Mouse (Mus musculus) C2C12 (cell line): ENCODE measurements around the gene Arhgap6. TPM values are rescaled to one million over a fixed set of nuclear protein-coding genes. Genes with fewer than 3 reads are reported as not detected.

Experiments
- H3K27me3 ChIP-seq: one replicate; pipeline ENCODE4 v1.6.1; 2011; ENCODE audit not compliant: control insufficient read depth, insufficient read depth, insufficient read length
- H3K36me3 ChIP-seq: one replicate; pipeline ENCODE4 v1.6.1; 2011; ENCODE audit not compliant: control insufficient read depth, insufficient read depth
- H3K4me3 ChIP-seq: one replicate; pipeline ENCODE4 v1.5.1; 2011; ENCODE audit warnings: mild to moderate bottlenecking, control low read depth; ENCODE audit not compliant: poor library complexity, insufficient read depth, severe bottlenecking
- H3K79me2 ChIP-seq: one replicate; pipeline ENCODE4 v1.6.1; 2011; ENCODE audit not compliant: control insufficient read depth, insufficient read depth
- H3K79me3 ChIP-seq: one replicate; pipeline ENCODE4 v1.6.1; 2011; ENCODE audit warnings: low read depth, control low read depth
- H3ac ChIP-seq: one replicate; pipeline ENCODE3; 2011; ENCODE audit warnings: low read depth; ENCODE audit not compliant: control insufficient read depth, insufficient read length
- CEBPB ChIP-seq: IDR thresholded peaks from one replicate; pipeline ENCODE4 v1.6.1; 2011; ENCODE audit warnings: low read depth, mild to moderate bottlenecking, control low read depth, moderate library complexity
- CTCF ChIP-seq: IDR thresholded peaks from one replicate; pipeline ENCODE4 v1.5.1; 2011; ENCODE audit not compliant: control insufficient read depth, insufficient read depth, insufficient read length
- FOSL1 ChIP-seq: IDR thresholded peaks from one replicate; pipeline ENCODE4 v1.8.0; 2011; ENCODE audit warnings: mild to moderate bottlenecking, low read length; ENCODE audit not compliant: poor library complexity, insufficient read depth, severe bottlenecking
- MAX ChIP-seq: IDR thresholded peaks from one replicate; pipeline ENCODE4 v1.6.1; 2011; ENCODE audit warnings: mild to moderate bottlenecking, control low read depth
- MYOD1 ChIP-seq: IDR thresholded peaks from one replicate; pipeline ENCODE4 v1.6.1; 2011; ENCODE audit warnings: low read depth; ENCODE audit not compliant: control insufficient read depth, insufficient read length
- MYOG ChIP-seq: IDR thresholded peaks from one replicate; pipeline ENCODE4 v1.6.1; 2011; ENCODE audit not compliant: control insufficient read depth, insufficient read length; ENCODE audit errors: extremely low read depth
- USF1 ChIP-seq: IDR thresholded peaks from one replicate; pipeline ENCODE4 v1.6.1; 2011; ENCODE audit warnings: low read depth, mild to moderate bottlenecking, control low read depth, moderate library complexity
- polyA plus RNA-seq: library from polyadenylated mRNA; unstranded; fragments of >200 nt; fragmentation: generic; extraction: Trizol; gene quantifications from one replicate; pipeline ENCODE4 v1.2.1, GENCODE M21; 2012; ENCODE audit warnings: missing spikeins

The Arhgap6 gene
- polyA plus RNA-seq, 1 experiment: 0.27 TPM

DNA sequence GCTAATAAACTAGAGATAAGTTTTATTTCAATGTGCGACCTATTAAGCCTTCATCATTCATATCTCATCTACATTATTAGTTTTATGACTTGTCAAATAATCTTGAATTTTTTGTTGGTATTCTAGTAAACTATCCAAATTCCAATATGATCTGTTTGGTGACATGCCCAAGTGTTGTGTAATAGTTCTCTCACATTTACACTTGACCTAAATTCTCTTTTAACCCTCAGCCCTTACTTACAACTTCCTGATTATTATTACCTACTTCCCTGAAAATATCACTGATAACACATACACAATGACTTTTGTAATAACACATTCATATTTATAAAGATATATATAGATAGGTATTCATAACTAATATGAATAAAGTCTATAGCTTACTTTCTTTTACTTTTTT is 461.0 kb downstream of the Arhgap6 start:
- TF ChIP-seq MYOD1: no peak
- TF ChIP-seq FOSL1: no peak
- TF ChIP-seq USF1: no peak
- no peak for TF ChIP-seq CEBPB
- TF ChIP-seq MAX: no peak
- no peak for TF ChIP-seq MYOG
- TF ChIP-seq CTCF: no peak
- Histone ChIP-seq H3K4me3 (no peak overlapping the region), H3K27me3 (no peaks in the 10 kb centered on the region), H3K79me3 (no peaks in the 10 kb centered on the region), H3ac (no peak overlapping the region), H3K79me2 (no peaks in the 10 kb centered on the region), H3K36me3 (no peaks in the 10 kb centered on the region)

DNA sequence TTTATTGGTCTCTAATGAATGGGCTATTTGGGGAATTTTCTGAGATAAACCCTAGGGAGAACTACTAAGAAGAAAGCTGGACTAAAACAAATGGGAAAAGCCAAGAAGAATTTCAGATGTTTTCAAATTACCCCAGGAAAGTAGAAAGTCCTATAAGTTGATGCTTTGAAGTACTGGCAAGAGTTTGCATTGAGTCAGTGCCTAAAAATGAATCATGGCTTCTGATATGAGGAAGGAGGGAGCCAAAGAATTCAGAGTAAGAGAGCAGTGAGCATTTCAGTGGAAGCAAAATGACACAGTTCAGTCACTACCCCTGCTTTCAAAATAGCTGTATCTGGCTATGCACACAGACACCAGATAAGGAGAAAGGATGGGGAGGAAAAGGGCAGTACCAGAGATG is 461.8 kb downstream of the Arhgap6 start:
- TF ChIP-seq CEBPB: no peak
- TF ChIP-seq USF1: no peak
- no peak for TF ChIP-seq MAX
- TF ChIP-seq FOSL1: no peak
- TF ChIP-seq MYOG: no peak
- TF ChIP-seq CTCF: no peak
- TF ChIP-seq MYOD1: no peak
- Histone ChIP-seq H3ac (no peak overlapping the region), H3K79me3 (no peaks in the 10 kb centered on the region), H3K27me3 (no peaks in the 10 kb centered on the region), H3K4me3 (no peak overlapping the region), H3K36me3 (no peaks in the 10 kb centered on the region), H3K79me2 (no peaks in the 10 kb centered on the region)

DNA sequence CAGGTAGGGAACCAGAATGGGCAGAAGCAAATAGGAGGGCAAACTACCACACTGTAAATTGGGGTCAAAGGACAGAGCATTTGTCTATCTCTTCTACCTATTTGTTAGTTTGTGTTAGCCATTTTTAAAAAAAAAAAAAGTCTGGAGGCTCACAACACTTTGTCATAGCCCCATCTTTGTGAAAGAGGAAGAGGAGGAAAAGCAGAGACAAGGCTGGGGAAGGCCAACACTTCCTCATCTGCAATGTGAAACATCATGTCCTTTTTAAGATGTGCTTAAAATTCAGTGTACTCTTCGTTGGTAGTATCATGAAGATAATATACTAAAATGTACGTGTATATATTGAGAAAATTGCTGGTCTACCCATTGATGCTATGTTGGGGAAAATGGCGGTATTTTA is 466.1 kb downstream of the Arhgap6 start:
- H3K79me3 ChIP-seq: no peaks in the 10 kb centered on the region
- H3ac ChIP-seq: no peak overlapping the region
- no peaks in the 10 kb centered on the region for H3K79me2 ChIP-seq
- no peaks in the 10 kb centered on the region for H3K27me3 ChIP-seq
- no peak for TF ChIP-seq MYOD1
- TF ChIP-seq CTCF: no peak
- H3K4me3 ChIP-seq: no peak overlapping the region
- no peaks in the 10 kb centered on the region for H3K36me3 ChIP-seq

DNA sequence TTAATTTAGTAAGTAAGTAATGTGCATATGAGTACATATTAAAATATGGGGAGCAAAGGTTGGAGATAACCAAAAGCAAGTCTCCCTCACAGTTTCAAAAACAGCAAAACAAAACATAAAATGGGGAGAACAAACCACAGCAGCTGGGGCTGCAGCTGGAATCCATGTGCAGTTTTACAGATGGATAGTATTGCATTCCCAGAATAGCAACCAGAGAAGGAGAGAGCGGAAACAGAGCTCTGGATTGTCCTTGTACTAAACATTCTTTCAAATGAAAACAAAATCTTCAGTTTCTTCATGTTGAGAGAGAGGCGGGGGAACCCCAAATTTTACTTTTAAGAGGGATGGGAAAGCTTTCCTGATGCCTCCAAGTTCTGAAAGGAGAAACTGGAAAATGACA is 467.3 kb downstream of the Arhgap6 start:
- Histone ChIP-seq H3K27me3 (no peaks in the 10 kb centered on the region), H3K36me3 (no peaks in the 10 kb centered on the region), H3ac (no peak overlapping the region), H3K79me3 (no peaks in the 10 kb centered on the region), H3K79me2 (no peaks in the 10 kb centered on the region), H3K4me3 (no peak overlapping the region)
- TF ChIP-seq MYOG (no peak), MYOD1 (no peak), CTCF (no peak), FOSL1 (no peak), MAX (no peak), USF1 (no peak), CEBPB (no peak)

DNA sequence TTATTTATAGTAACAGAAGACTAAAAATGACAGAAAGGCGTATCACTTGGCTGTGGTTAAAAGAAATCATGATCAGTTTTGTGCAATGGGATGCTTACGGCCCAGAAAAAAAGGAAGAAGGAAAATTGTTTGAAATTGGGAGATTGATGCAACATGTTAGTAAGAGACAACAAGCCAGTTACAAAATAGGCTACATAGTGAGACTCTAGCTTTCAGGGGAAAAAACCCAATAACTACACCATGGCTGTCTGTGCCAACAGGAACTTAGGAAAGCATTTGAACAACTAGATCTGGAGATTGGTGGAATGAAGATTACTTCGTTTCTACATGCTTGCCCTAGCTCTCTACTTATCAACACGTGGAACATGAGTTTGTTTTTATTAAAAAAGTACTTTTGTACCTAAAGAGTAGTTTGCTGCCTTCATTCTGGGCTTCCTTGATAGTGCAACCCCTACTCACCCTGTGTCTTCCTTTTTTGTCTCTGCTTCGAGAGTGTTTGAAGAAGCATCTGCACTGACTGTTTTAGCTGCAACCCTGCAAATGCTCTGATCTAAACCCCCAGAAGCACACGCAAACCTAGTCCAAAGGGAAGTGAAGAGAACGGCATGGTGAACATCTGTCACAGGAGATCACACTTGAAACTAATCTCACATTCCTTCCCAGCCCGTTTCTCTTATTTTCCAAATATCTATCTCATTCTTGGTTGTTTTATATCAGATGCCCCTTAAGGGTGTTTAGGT is 468.7 kb downstream of the Arhgap6 start:
- no peaks in the 10 kb centered on the region for H3K79me3 ChIP-seq
- H3K79me2 ChIP-seq: no peaks in the 10 kb centered on the region
- H3K36me3 ChIP-seq: no peaks in the 10 kb centered on the region
- no peak overlapping the region for H3K4me3 ChIP-seq
- no peaks in the 10 kb centered on the region for H3K27me3 ChIP-seq
- TF ChIP-seq MAX: no peak
- TF ChIP-seq CTCF: no peak
- no peak for TF ChIP-seq USF1
- no peak for TF ChIP-seq MYOG
- TF ChIP-seq MYOD1: no peak
- no peak for TF ChIP-seq FOSL1
- TF ChIP-seq CEBPB: no peak
- no peak overlapping the region for H3ac ChIP-seq

DNA sequence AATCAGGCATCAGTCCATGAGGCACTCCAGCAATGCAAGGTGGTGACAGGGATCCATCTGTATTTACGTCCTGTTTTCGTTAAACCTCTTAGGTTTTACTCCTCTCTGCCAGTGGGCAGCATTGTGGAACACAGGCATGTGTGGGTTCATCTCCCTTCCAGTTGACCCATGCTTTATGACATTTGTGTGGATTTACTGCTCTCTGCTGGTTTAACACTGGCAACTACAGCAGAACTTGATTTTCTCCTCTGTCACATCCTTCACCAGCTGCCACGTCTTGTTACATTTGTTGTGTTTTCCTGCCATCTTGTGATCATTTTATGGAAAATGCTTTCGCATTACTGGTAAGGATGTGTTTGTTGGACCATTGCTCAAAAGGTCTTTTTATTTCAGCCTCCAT is 504.7 kb downstream of the Arhgap6 start:
- no peak overlapping the region for H3ac ChIP-seq
- no peaks in the 10 kb centered on the region for H3K27me3 ChIP-seq
- no peak overlapping the region for H3K4me3 ChIP-seq
- no peaks in the 10 kb centered on the region for H3K79me2 ChIP-seq
- TF ChIP-seq USF1: no peak
- TF ChIP-seq MYOD1: no peak
- TF ChIP-seq CTCF: no peak
- H3K36me3 ChIP-seq: no peaks in the 10 kb centered on the region
- no peaks in the 10 kb centered on the region for H3K79me3 ChIP-seq
